Mouse (Mus musculus) CH12.LX (cell line): ENCODE measurements around the gene Aff3.

Experiments
- CHD1 ChIP-seq: IDR thresholded peaks from 2 replicates; pipeline ENCODE4 v1.6.1; 2012; ENCODE audit warnings: low read depth, low read length, improper control_type of control experiment, inconsistent platforms
- MXI1 ChIP-seq: IDR thresholded peaks from 2 replicates; pipeline ENCODE4 v1.6.1; 2011; ENCODE audit warnings: mild to moderate bottlenecking, low read depth, low read length, improper control_type of control experiment
- POLR2AphosphoS2 ChIP-seq: IDR thresholded peaks from 2 replicates; pipeline ENCODE4 v1.6.1; 2011; ENCODE audit warnings: low read depth, low read length, improper control_type of control experiment

- no peak for TF ChIP-seq CHD1
- no peak for TF ChIP-seq MXI1
- no peak for TF ChIP-seq POLR2AphosphoS2
Measured at GRCm38 (mm10) chr1:38294336-38294695, 370.4 kb downstream of the Aff3 start.
